Mouse (Mus musculus): ENCODE measurements around the gene Ccdc88a. TPM values are rescaled to one million over a fixed set of nuclear protein-coding genes. Genes with fewer than 3 reads are reported as not detected.

Gene Ccdc88a
- polyA plus RNA-seq, 1 experiment from 2014 or later, result 40.4 TPM

DNA sequence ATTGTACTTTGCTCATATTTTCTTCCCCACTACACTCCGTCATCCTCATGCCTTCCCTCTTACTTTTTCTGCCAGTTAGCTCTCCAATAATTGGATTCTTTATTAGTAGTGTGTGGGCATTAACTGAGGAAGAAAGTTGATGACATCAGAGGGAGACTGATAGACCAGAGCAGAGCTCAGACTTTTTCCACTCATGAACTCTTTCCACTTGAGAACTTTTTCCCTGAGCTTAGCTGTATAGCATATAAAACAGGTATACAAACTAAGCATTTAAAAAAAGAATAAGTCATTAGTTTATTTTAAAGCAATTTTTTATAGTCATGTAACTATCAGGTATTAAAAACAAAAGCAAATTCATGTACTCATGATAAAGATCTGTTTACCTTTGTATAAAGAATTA is 5.3 kb downstream of the Ccdc88a start:
- H3K4me1 ChIP-seq, result peaks cover 5% of the 10 kb centered on the region; the same call in 1 of the 2 replicates
- H3K27me3 ChIP-seq, result no peaks in the 10 kb centered on the region
- no peak overlapping the region for H3K27ac ChIP-seq (replicated peaks)
- no peak overlapping the region for H3K4me2 ChIP-seq (replicated peaks)
- no peaks in the 10 kb centered on the region for H3K9me3 ChIP-seq (replicated peaks)
- 83% methylated on average over 1 of the region's 1 CpGs for WGBS
- H3K36me3 ChIP-seq, result no peaks in the 10 kb centered on the region
- H3K9ac ChIP-seq, result no peak overlapping the region
- ATAC-seq (ENCODE audit: insufficient number of reproducible peaks, low FRiP score, low TSS enrichment, low read depth), result no peak
- no peak overlapping the region for H3K4me3 ChIP-seq (replicated peaks)

- H3K27ac ChIP-seq (replicated peaks), result no peak overlapping the region
Measured at GRCm38 (mm10) chr11:29383493-29383892, 10.0 kb downstream of the Ccdc88a start.

GRCm38 (mm10) chr11:29384001-29384400 is 10.5 kb downstream of the Ccdc88a start:
- no peak for ATAC-seq (ENCODE audit: insufficient number of reproducible peaks, low FRiP score, low TSS enrichment, low read depth)
- H3K9ac ChIP-seq, result no peak overlapping the region
- H3K27ac ChIP-seq (replicated peaks), result no peak overlapping the region
- 76% methylated on average over 1 of the region's 1 CpGs for WGBS
- H3K4me2 ChIP-seq (replicated peaks), result no peak overlapping the region
- H3K9me3 ChIP-seq (replicated peaks), result no peaks in the 10 kb centered on the region
- H3K27me3 ChIP-seq, result no peaks in the 10 kb centered on the region
- H3K4me3 ChIP-seq (replicated peaks), result no peak overlapping the region
- H3K36me3 ChIP-seq, result no peaks in the 10 kb centered on the region
- no peaks in the 10 kb centered on the region for H3K4me1 ChIP-seq

More at GRCm38 (mm10) chr11:29383493-29383892, 10.0 kb downstream of the Ccdc88a start:
- Histone ChIP-seq H3K9ac (no peak overlapping the region), H3K27me3 (no peaks in the 10 kb centered on the region), H3K4me1 (no peaks in the 10 kb centered on the region), H3K4me2 (replicated peaks) (no peak overlapping the region), H3K9me3 (replicated peaks) (no peaks in the 10 kb centered on the region), H3K36me3 (no peaks in the 10 kb centered on the region), H3K4me3 (replicated peaks) (no peak overlapping the region)
- 49% methylated on average over 2 of the region's 2 CpGs for WGBS
- ATAC-seq (ENCODE audit: insufficient number of reproducible peaks, low FRiP score, low TSS enrichment, low read depth), result no peak

GRCm38 (mm10) chr11:29384617-29385016 is 11.2 kb downstream of the Ccdc88a start:
- H3K9me3 ChIP-seq (replicated peaks), result no peaks in the 10 kb centered on the region
- H3K9ac ChIP-seq, result no peak overlapping the region
- H3K36me3 ChIP-seq, result no peaks in the 10 kb centered on the region
- no peak for ATAC-seq (ENCODE audit: insufficient number of reproducible peaks, low FRiP score, low TSS enrichment, low read depth)
- H3K27ac ChIP-seq (replicated peaks), result no peak overlapping the region
- no peak overlapping the region for H3K4me2 ChIP-seq (replicated peaks)
- H3K27me3 ChIP-seq, result no peaks in the 10 kb centered on the region
- H3K4me1 ChIP-seq, result no peaks in the 10 kb centered on the region
- H3K4me3 ChIP-seq (replicated peaks), result no peak overlapping the region
- 76% methylated on average over 3 of the region's 3 CpGs for WGBS

GRCm38 (mm10) chr11:29389913-29390312 is 16.5 kb downstream of the Ccdc88a start:
- H3K27ac ChIP-seq (replicated peaks), result no peak overlapping the region
- 60% methylated on average over 4 of the region's 4 CpGs for WGBS
- H3K4me2 ChIP-seq (replicated peaks), result no peak overlapping the region
- no peak overlapping the region for H3K9ac ChIP-seq
- H3K4me3 ChIP-seq (replicated peaks), result no peak overlapping the region
- H3K27me3 ChIP-seq, result no peaks in the 10 kb centered on the region
- ATAC-seq (ENCODE audit: insufficient number of reproducible peaks, low FRiP score, low TSS enrichment, low read depth), result no peak
- no peaks in the 10 kb centered on the region for H3K4me1 ChIP-seq
- H3K9me3 ChIP-seq (replicated peaks), result no peaks in the 10 kb centered on the region
- no peaks in the 10 kb centered on the region for H3K36me3 ChIP-seq

DNA sequence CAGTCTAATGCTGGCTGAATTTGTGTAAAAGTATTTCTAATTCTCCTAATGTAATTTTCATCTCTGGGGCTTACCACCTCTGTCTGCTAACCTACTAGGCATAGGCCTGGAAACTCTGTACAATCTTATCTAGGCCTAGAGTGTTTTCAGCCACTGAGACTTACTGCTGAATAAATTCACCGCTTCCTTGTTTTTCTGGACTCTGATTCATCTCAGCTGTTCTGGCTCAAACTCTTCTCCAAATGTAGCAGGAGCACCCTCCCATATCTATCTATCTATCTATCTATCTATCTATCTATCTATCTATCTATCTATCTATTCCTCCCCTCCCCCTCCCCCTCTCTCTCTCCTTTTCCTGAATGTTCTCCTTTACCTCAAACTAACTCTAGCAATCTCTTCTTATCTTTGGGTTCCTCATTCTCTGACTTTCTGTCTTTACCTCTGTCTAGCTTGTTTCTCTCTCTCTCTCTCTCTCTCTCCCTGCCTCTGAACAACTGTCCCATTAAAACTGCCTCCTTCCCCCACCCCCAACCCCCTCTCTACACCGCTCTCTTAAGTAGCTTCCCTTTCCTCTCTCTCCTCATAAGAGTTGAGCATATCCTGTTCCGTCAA is 21.8 kb downstream of the Ccdc88a start:
- Histone ChIP-seq H3K27me3 (no peaks in the 10 kb centered on the region), H3K27ac (replicated peaks) (no peak overlapping the region), H3K4me2 (replicated peaks) (no peak overlapping the region), H3K9me3 (replicated peaks) (no peaks in the 10 kb centered on the region), H3K9ac (no peak overlapping the region), H3K4me3 (replicated peaks) (no peak overlapping the region), H3K36me3 (no peaks in the 10 kb centered on the region), H3K4me1 (no peaks in the 10 kb centered on the region)
- WGBS, result 91% methylated on average over 3 of the region's 3 CpGs
- no peak for ATAC-seq (ENCODE audit: insufficient number of reproducible peaks, low FRiP score, low TSS enrichment, low read depth)

- no peak overlapping the region for H3K27ac ChIP-seq (replicated peaks)
- WGBS, result 88% methylated on average over 2 of the region's 2 CpGs
- no peak for ATAC-seq (ENCODE audit: insufficient number of reproducible peaks, low FRiP score, low TSS enrichment, low read depth)
- H3K9me3 ChIP-seq (replicated peaks), result no peaks in the 10 kb centered on the region
- H3K27me3 ChIP-seq, result no peaks in the 10 kb centered on the region
- H3K9ac ChIP-seq, result no peak overlapping the region
- H3K36me3 ChIP-seq, result no peaks in the 10 kb centered on the region
- H3K4me1 ChIP-seq, result no peaks in the 10 kb centered on the region
- H3K4me3 ChIP-seq (replicated peaks), result no peak overlapping the region
- H3K4me2 ChIP-seq (replicated peaks), result no peak overlapping the region
Measured at GRCm38 (mm10) chr11:29400374-29400773, 26.9 kb downstream of the Ccdc88a start.

DNA sequence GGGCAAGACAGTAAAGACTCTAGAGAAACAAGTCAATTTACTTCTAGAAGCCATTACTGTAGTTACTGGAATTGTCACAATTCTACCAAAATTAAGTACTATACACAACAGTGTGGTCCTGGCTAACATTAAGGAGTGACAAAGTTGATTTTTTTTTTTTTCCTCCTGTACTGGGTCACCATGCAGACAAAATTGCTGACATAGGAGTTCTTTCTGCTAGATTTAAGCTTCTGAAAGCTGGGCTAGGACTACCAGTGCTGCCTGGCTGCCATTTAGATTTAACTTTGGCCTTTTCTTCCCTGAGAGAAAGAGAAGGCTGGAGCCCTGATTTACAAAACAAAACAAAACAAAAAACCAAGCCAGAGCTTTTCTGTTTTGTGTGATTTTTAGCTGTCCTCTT is 32.8 kb downstream of the Ccdc88a start:
- H3K36me3 ChIP-seq, result no peaks in the 10 kb centered on the region
- no peak overlapping the region for H3K27ac ChIP-seq (replicated peaks)
- H3K27me3 ChIP-seq, result no peaks in the 10 kb centered on the region
- H3K4me2 ChIP-seq (replicated peaks), result no peak overlapping the region
- no peak for ATAC-seq (ENCODE audit: insufficient number of reproducible peaks, low FRiP score, low TSS enrichment, low read depth)
- H3K4me3 ChIP-seq (replicated peaks), result no peak overlapping the region
- H3K9ac ChIP-seq, result no peak overlapping the region
- H3K9me3 ChIP-seq (replicated peaks), result no peaks in the 10 kb centered on the region
- H3K4me1 ChIP-seq, result no peaks in the 10 kb centered on the region

DNA sequence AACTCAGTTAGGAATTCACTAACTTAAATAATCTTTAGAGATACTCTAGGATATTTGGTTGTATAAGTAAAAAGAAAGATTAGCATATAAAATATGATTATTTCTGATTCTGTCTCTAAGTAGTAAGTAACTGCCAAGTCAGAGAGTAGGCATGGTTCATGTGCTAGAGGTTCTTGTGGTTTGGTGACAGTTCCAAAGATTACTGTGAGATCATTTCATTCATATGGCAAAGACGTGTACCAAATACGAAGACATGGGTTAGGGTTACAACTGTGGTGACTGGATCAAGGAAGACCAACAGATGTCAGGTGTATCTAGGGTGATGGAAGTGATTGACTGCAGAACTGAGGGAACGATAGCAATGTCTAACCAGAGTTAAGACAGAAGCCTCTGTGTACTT is 50.0 kb downstream of the Ccdc88a start:
- ATAC-seq (ENCODE audit: insufficient number of reproducible peaks, low FRiP score, low TSS enrichment, low read depth), result no peak
- WGBS, result 87% methylated on average over 3 of the region's 3 CpGs
- no peaks in the 10 kb centered on the region for H3K27me3 ChIP-seq

DNA sequence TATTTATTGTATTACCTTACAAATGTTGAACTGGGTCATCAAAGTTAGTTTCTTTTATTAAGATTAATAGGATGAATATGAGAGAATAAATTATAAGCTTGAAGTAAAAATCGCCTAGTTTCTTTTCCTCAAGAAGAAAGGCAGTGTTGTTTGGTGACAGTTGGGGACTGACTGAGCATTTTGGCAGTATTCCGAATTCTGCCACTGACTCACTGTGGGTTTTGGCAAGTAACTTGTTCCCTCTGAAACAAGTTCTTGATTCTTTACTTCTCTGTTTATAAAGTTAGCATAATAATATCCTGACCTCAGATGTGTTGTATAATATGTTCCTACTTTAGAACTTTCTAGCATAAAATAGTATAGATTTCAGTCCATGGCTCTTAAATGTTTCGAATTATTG is 55.3 kb downstream of the Ccdc88a start:
- no peak overlapping the region for H3K4me2 ChIP-seq (replicated peaks)
- no peaks in the 10 kb centered on the region for H3K27me3 ChIP-seq
- no peak overlapping the region for H3K4me3 ChIP-seq (replicated peaks)
- H3K9me3 ChIP-seq (replicated peaks), result no peaks in the 10 kb centered on the region
- no peak for ATAC-seq (ENCODE audit: insufficient number of reproducible peaks, low FRiP score, low TSS enrichment, low read depth)
- WGBS, result 79% methylated on average over 3 of the region's 3 CpGs
- peaks cover 20% of the 10 kb centered on the region for H3K36me3 ChIP-seq
- H3K27ac ChIP-seq (replicated peaks), result no peak overlapping the region
- no peaks in the 10 kb centered on the region for H3K4me1 ChIP-seq
- no peak overlapping the region for H3K9ac ChIP-seq

More for the DNA sequence above, 50.0 kb downstream of the Ccdc88a start:
- Histone ChIP-seq H3K36me3 (no peaks in the 10 kb centered on the region), H3K27ac (replicated peaks) (no peak overlapping the region), H3K4me3 (replicated peaks) (no peak overlapping the region), H3K4me2 (replicated peaks) (no peak overlapping the region), H3K9me3 (replicated peaks) (no peaks in the 10 kb centered on the region), H3K9ac (no peak overlapping the region), H3K4me1 (no peaks in the 10 kb centered on the region)

DNA sequence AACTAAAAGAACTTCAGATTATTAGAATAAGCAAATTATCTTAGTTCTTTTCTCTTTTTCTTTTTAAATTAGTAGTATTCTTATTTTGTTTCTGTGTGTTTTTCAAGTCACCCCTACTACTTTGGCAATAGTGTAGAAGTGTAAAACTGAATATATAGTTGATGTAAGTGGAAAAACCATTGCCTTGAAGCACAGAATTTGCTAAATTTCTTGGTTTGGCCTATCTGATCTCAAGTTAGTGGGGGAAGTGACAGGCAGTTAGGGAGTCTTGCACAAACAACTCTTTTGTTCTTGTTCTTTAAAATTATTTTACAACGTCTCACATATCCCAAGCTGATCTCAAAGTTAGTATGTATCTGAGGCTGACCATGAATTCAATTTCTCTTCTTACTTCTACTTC is 57.6 kb downstream of the Ccdc88a start:
- Histone ChIP-seq H3K9me3 (replicated peaks) (no peaks in the 10 kb centered on the region), H3K4me3 (replicated peaks) (no peak overlapping the region), H3K36me3 (peaks cover 20% of the 10 kb centered on the region), H3K4me1 (no peaks in the 10 kb centered on the region), H3K27ac (replicated peaks) (no peak overlapping the region), H3K9ac (no peak overlapping the region), H3K4me2 (replicated peaks) (no peak overlapping the region), H3K27me3 (no peaks in the 10 kb centered on the region)
- ATAC-seq (ENCODE audit: insufficient number of reproducible peaks, low FRiP score, low TSS enrichment, low read depth), result no peak
- WGBS, result 88% methylated on average over 1 of the region's 1 CpGs

- WGBS, result 75% methylated on average over 2 of the region's 2 CpGs
- H3K9me3 ChIP-seq (replicated peaks), result no peaks in the 10 kb centered on the region
- no peaks in the 10 kb centered on the region for H3K27me3 ChIP-seq
- H3K27ac ChIP-seq (replicated peaks), result no peak overlapping the region
- no peaks in the 10 kb centered on the region for H3K36me3 ChIP-seq
- H3K4me1 ChIP-seq, result no peaks in the 10 kb centered on the region
- no peak overlapping the region for H3K4me2 ChIP-seq (replicated peaks)
- H3K9ac ChIP-seq, result no peak overlapping the region
- ATAC-seq (ENCODE audit: insufficient number of reproducible peaks, low FRiP score, low TSS enrichment, low read depth), result no peak
- no peak overlapping the region for H3K4me3 ChIP-seq (replicated peaks)
Measured at GRCm38 (mm10) chr11:29448741-29449140, 75.3 kb downstream of the Ccdc88a start.

All from embryonic facial prominence, embryonic 15.5 days (tissue).